Mouse (Mus musculus): ENCODE data around the gene Nr2f2. TPM values are rescaled to one million over a fixed set of nuclear protein-coding genes. Genes with fewer than 3 reads are reported as not detected.

Nr2f2 gene
- polyA plus RNA-seq, 1 experiment from 2014 or later, result 230 TPM

DNA sequence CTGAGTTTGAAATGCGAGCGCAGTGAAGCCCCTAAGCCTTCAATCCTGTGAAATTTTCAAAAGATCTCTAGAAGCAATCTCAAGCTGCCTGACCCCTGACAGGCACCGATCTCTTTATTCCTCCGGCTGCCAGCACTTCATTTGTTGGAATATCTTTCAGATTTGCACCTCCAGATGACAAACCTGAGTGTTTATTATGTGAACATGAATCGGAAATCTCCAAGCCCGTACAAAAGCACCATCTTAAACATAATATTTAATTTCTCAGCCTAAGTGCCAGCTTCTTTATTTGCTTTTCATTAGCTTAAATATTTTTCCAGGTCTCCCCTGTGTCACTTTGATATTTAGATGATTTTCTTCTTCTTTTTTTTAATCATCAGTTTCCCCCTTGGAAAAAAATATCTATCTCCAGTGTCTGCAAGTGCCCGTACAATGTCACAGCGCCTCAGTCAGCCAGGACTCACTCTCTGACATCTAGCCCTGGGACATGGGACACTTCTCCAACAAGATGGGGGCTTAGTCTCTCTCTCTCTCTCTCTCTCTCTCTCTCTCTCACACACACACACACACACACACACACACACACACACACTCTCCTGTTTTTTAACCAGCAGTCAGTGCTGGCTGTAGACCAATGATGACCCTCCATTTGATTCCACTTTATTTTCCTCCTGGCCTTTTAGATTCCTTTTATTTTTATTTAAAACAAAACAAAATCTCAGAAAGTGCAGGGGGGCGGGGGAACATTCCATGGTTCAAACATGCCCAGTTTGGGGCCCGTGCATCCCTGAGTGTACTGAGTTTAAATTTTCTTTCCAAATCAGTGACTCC is 38.1 kb downstream of the Nr2f2 start:
- Histone ChIP-seq H3K9me3 (replicated peaks) (no peaks in the 10 kb centered on the region), H3K4me2 (no peak overlapping the region), H3K27ac (no peak overlapping the region), H3K4me3 (replicated peaks) (no peak overlapping the region), H3K36me3 (no peaks in the 10 kb centered on the region), H3K27me3 (peaks cover 75% of the 10 kb centered on the region), H3K9ac (no peak overlapping the region), H3K4me1 (peaks cover 64% of the 10 kb centered on the region)
- 45% methylated on average over 10 of the region's 10 CpGs for WGBS
- no peak for ATAC-seq (replicated peaks; ENCODE audit: low FRiP score)

DNA sequence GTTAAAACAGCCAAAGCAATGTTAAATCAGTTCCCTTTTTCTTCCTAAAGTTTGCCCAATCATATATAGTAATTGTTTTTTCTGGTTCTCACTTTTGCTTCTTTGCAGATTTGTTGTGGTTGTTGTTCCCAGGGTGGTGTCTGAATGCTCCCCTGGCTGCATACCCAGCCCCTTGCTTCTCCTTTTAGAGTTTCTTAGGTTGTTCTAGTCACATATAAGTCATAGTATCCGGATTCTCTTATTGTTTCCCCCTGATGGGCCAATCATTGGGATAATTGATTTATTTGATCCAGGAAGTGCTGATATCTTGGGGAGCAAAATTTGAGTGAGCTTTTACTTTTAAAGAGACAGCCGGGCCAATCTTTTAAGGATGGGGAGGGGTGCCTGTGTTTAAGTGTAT is 39.3 kb downstream of the Nr2f2 start:
- no peak for ATAC-seq (replicated peaks; ENCODE audit: low FRiP score)
- Histone ChIP-seq H3K9ac (no peak overlapping the region), H3K4me3 (replicated peaks) (no peak overlapping the region), H3K9me3 (replicated peaks) (no peaks in the 10 kb centered on the region), H3K4me2 (no peak overlapping the region), H3K27ac (no peak overlapping the region), H3K36me3 (no peaks in the 10 kb centered on the region), H3K27me3 (peaks cover 77% of the 10 kb centered on the region), H3K4me1 (peaks cover 52% of the 10 kb centered on the region)
- WGBS, result 54% methylated on average over 2 of the region's 2 CpGs

DNA sequence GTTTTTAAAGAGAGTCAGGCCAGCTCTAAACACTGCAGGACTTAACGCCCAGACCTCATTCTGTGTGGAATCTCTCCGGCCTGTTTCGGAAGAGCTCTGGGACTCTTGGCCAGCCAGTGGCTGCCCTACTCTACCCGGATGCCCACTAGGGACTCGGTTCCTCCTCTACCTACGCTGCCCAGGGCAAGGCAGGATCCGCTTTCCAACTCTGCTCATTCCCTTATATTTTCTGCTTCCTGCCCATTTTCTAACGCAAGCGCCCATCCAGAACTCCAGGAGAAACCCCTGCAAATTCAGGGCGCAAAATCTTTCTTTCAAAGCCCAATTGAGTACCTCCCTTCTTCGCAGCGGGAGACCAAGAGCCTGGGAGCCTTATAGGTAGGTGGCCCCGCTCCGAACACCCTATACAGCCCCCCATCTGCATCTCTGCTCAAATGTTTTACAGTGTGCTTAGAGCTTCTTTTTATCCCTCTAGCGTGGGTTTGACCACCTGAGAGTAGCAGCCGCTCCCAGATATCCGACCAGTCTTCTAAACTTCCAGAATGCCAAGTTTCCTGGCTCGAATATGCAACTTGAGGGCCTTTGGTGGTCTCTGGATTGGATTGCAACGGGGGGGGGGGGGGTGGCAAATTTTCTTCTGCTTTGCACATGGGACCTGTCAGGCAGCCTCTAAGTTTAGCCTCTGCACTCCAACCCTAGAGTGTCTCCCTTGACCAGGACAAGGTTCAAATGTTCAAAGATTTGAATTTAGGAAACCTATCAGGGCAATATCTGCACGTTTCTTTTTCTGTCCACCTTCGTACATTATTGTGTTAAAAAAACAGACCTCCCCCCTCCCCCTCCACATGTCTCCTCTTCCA is 40.1 kb downstream of the Nr2f2 start:
- ATAC-seq (replicated peaks; ENCODE audit: low FRiP score), result no peak
- peak overlapping the region; percentile 55 for H3K4me2 ChIP-seq
- H3K27me3 ChIP-seq, result peaks cover 81% of the 10 kb centered on the region
- H3K4me3 ChIP-seq (replicated peaks), result peak overlapping the region; percentile 29
- H3K36me3 ChIP-seq, result no peaks in the 10 kb centered on the region
- no peak overlapping the region for H3K9ac ChIP-seq
- no peak overlapping the region for H3K27ac ChIP-seq
- no peaks in the 10 kb centered on the region for H3K9me3 ChIP-seq (replicated peaks)
- peaks cover 44% of the 10 kb centered on the region for H3K4me1 ChIP-seq
- WGBS, result 12% methylated on average over 21 of the region's 21 CpGs

DNA sequence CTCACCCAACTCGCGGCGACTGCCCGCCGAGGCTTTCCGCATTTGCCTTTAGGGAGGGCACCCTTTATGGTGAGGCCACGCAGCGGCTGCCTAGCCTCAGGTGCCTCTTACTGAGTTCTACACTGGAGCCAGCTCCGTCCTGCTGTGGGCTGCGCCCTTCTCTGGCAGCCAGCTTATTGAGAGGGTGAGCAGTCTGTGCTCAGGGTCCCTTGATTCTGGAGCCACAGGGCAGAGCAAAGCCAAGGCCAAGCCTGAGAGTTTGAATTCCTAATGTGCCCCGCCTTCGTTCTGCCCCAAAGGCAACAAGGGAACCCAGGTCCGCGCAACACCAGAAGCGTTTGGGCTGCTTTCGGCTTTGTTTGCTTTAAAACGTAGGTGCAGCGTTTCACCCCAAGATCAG is 41.2 kb downstream of the Nr2f2 start:
- Histone ChIP-seq H3K4me3 (replicated peaks) (peak overlapping the region; percentile 29), H3K27ac (no peak overlapping the region), H3K4me2 (peak overlapping the region; percentile 55), H3K36me3 (no peaks in the 10 kb centered on the region), H3K27me3 (peaks cover 77% of the 10 kb centered on the region), H3K4me1 (peaks cover 34% of the 10 kb centered on the region), H3K9ac (0 out of 2 replicates have a peak overlapping the region, but pooled peaks have one; percentile 11), H3K9me3 (replicated peaks) (no peaks in the 10 kb centered on the region)
- peak; percentile 68; the same call in 1 of the 2 replicates for ATAC-seq (replicated peaks; ENCODE audit: low FRiP score)
- WGBS, result 7% methylated on average over 18 of the region's 18 CpGs

DNA sequence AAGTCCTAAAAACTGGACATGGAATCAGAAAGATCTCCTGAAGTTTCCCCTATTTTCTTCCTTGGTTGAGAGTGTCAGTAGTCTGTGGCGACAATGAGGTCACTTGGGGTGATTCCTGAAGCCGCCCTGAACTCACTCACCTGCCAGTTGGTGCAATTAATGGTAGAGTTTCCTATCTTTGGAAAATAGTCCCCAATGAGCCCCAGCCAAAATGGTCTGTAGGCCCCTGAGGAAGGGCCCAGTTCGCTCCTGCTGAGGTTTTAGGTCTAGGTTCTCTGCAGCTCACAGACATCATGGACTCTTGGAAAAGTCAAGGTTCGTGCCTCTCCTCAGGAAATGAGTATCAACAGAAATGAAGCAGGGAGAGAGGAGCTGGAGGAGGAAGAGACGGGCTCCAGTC is 42.0 kb downstream of the Nr2f2 start:
- Histone ChIP-seq H3K27me3 (peaks cover 72% of the 10 kb centered on the region), H3K36me3 (no peaks in the 10 kb centered on the region), H3K9me3 (replicated peaks) (no peaks in the 10 kb centered on the region), H3K27ac (no peak overlapping the region), H3K9ac (no peak overlapping the region), H3K4me3 (replicated peaks) (no peak overlapping the region), H3K4me1 (peaks cover 28% of the 10 kb centered on the region), H3K4me2 (no peak overlapping the region)
- no peak for ATAC-seq (replicated peaks; ENCODE audit: low FRiP score)
- 53% methylated on average over 5 of the region's 5 CpGs for WGBS

DNA sequence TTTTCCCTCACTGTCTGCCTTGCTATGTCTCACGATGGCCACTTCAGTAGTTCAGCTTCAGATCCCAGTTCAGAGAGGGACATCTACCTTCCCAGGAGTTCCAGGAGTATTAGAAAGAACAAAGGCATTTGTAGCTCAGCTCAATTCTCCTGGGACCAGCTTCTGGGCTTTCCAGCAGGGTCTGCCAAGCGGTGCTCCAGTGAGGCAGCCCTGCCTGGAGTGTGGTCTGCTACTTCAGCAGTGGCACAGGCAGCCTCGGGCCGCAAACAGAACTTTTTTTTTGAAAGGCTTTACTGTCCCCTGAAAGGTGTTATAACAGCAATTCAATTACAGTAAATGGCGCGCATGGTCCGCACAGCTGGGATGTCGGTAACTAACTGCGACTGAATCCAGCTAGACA is 42.5 kb downstream of the Nr2f2 start:
- H3K9me3 ChIP-seq (replicated peaks), result no peaks in the 10 kb centered on the region
- H3K4me2 ChIP-seq, result no peak overlapping the region
- no peak overlapping the region for H3K9ac ChIP-seq
- WGBS, result 38% methylated on average over 9 of the region's 9 CpGs
- H3K27me3 ChIP-seq, result peaks cover 67% of the 10 kb centered on the region
- H3K4me3 ChIP-seq (replicated peaks), result no peak overlapping the region
- no peak for ATAC-seq (replicated peaks; ENCODE audit: low FRiP score)
- peaks cover 24% of the 10 kb centered on the region for H3K4me1 ChIP-seq
- no peaks in the 10 kb centered on the region for H3K36me3 ChIP-seq
- H3K27ac ChIP-seq, result no peak overlapping the region

DNA sequence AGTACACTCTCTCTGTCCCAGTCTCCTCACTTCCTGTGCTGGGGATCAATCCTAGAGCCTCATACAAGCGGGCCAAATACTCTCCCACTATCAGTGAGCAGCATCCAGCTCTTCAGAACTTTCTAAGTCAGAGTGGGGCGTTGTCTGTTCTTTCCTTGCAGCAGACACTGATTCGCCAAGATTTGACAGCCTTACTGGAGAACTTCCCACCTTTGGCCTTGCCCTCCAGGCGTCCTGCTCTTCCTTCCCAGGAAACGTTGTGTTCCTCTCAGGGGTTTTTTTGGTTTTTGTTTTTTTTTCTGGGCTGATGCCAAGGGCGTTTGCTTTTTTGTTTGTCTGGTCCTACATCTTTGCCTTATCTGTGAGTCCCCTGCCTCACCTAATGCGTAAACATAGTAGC is 60.8 kb downstream of the Nr2f2 start:
- H3K4me2 ChIP-seq, result no peak overlapping the region
- no peak for ATAC-seq (replicated peaks; ENCODE audit: low FRiP score)
- H3K36me3 ChIP-seq, result no peaks in the 10 kb centered on the region
- H3K4me1 ChIP-seq, result peaks cover 5% of the 10 kb centered on the region; the same call in 1 of the 2 replicates
- no peaks in the 10 kb centered on the region for H3K9me3 ChIP-seq (replicated peaks)
- no peak overlapping the region for H3K4me3 ChIP-seq (replicated peaks)
- no peak overlapping the region for H3K27ac ChIP-seq
- H3K9ac ChIP-seq, result no peak overlapping the region
- H3K27me3 ChIP-seq, result no peaks in the 10 kb centered on the region
- WGBS, result 51% methylated on average over 7 of the region's 7 CpGs

DNA sequence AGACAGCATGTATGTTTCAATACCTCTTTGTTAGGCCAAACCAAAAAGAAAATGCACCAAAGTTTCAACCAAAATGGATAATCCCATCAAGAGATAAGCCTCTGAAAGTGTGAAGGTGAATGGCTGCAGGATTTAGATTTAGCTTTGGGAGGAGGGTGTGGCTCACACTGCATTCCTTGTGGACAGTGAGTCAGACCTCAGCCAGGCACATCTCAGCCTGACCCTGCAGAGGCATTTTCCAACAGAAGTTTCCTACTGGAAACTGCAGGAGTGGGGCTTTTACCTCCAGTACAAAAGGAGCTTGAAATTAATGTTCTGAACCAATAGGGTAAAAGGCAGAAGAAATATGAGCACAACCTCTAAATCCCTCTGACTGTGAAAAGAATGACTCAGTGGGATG is 62.1 kb downstream of the Nr2f2 start:
- no peak overlapping the region for H3K4me2 ChIP-seq
- H3K9ac ChIP-seq, result no peak overlapping the region
- peaks cover 5% of the 10 kb centered on the region; the same call in 1 of the 2 replicates for H3K4me1 ChIP-seq
- H3K9me3 ChIP-seq (replicated peaks), result no peaks in the 10 kb centered on the region
- no peak overlapping the region for H3K27ac ChIP-seq
- ATAC-seq (replicated peaks; ENCODE audit: low FRiP score), result no peak
- H3K36me3 ChIP-seq, result no peaks in the 10 kb centered on the region
- no peak overlapping the region for H3K4me3 ChIP-seq (replicated peaks)
- H3K27me3 ChIP-seq, result no peaks in the 10 kb centered on the region

Measured in kidney, embryonic 15.5 days (tissue).